Mouse (Mus musculus) CH12.LX (cell line): ENCODE measurements at regions not wholly inside any gene's neighbourhood (a gene's known extent, or its start where the extent isn't known, plus 50 kb on each side); places are given as distances from the start of the nearest gene placed in this dataset.
"Not testable (repeated sequence)": the region's sequence is repeated elsewhere in the genome, so short reads cannot be mapped to it uniquely, and the experiment has no call there.

Experiments used
- DNase-seq: peaks from one replicate; pipeline ENCODE4 v3.0.0-alpha.2; 2013; ENCODE audit errors: extremely low read depth
- H3K27ac ChIP-seq: 2 replicates; pipeline ENCODE4 v1.5.1; 2012; ENCODE audit warnings: low read depth, mild to moderate bottlenecking, control low read depth, moderate library complexity; ENCODE audit not compliant: insufficient read depth
- H3K27me3 ChIP-seq: replicated peaks from 2 replicates; pipeline ENCODE3; 2012; ENCODE audit warnings: inconsistent platforms
- H3K36me3 ChIP-seq, 2 experiments: replicated peaks in 1 of 2; 2 replicates each; pipeline versions ENCODE3 to v1.6.1; 2012; ENCODE audit warnings: inconsistent platforms in 1 of 2, low read length in 1 of 2, mild to moderate bottlenecking in 1 of 2, mixed read lengths in 1 of 2, moderate library complexity in 1 of 2; ENCODE audit not compliant: control insufficient read depth in 1 of 2, insufficient read depth in 1 of 2
- H3K4me1 ChIP-seq, 2 experiments: 2 replicates each; pipeline ENCODE4 v1.6.1; 2012; ENCODE audit warnings: inconsistent platforms in 1 of 2, moderate library complexity in 1 of 2; ENCODE audit not compliant: insufficient read depth in 2 of 2, control insufficient read depth in 1 of 2
- H3K4me2 ChIP-seq: 2 replicates; pipeline ENCODE4 v1.6.1; 2012; ENCODE audit warnings: low read depth, mild to moderate bottlenecking, control low read depth; ENCODE audit not compliant: poor library complexity, insufficient read depth, severe bottlenecking
- H3K4me3 ChIP-seq, 3 experiments: fragments of 150-350 bp in 1 of 3; sonication (generic) in 1 of 3; replicated peaks in 1 of 3; 2 replicates each; pipeline versions ENCODE3 to v1.5.1; 2011 to 2012; ENCODE audit warnings: low read depth in 2 of 3, low read length in 2 of 3, mild to moderate bottlenecking in 2 of 3, moderate library complexity in 2 of 3, control low read depth in 1 of 3, improper control_type of control experiment in 1 of 3, inconsistent platforms in 1 of 3, mixed read lengths in 1 of 3; ENCODE audit not compliant: poor library complexity in 1 of 3
- H3K79me2 ChIP-seq: replicated peaks from 2 replicates; pipeline ENCODE4 v1.6.1; 2012; ENCODE audit warnings: mild to moderate bottlenecking, moderate library complexity; ENCODE audit not compliant: control insufficient read depth, poor library complexity, insufficient read depth, severe bottlenecking; ENCODE audit errors: extremely low read depth
- H3K9ac ChIP-seq: 2 replicates; pipeline ENCODE4 v1.6.1; 2012; ENCODE audit warnings: low read depth, mild to moderate bottlenecking, control low read depth, moderate library complexity; ENCODE audit not compliant: insufficient read depth
- H3K9me3 ChIP-seq: replicated peaks from 2 replicates; pipeline ENCODE3; 2012; ENCODE audit warnings: low read length, inconsistent platforms, mixed read lengths
- CHD1 ChIP-seq: IDR thresholded peaks from 2 replicates; pipeline ENCODE4 v1.6.1; 2012; ENCODE audit warnings: low read depth, low read length, improper control_type of control experiment, inconsistent platforms
- CTCF ChIP-seq, 2 experiments: IDR thresholded peaks in 1 of 2; conservative IDR thresholded peaks in 1 of 2; 2 replicates each; pipeline ENCODE4 v1.5.1; 2011 to 2012; ENCODE audit warnings: low read depth in 2 of 2, low read length in 2 of 2, improper control_type of control experiment in 1 of 2, inconsistent platforms in 1 of 2, mild to moderate bottlenecking in 1 of 2, moderate library complexity in 1 of 2
- ELF1 ChIP-seq: IDR thresholded peaks from 2 replicates; pipeline ENCODE4 v1.6.1; 2014; ENCODE audit warnings: low read depth, mild to moderate bottlenecking, inconsistent platforms, low read length, improper control_type of control experiment
- EP300 ChIP-seq: IDR thresholded peaks from 2 replicates; pipeline ENCODE4 v1.6.1; 2011; ENCODE audit warnings: low read length, improper control_type of control experiment
- GABPA ChIP-seq: IDR thresholded peaks from 2 replicates; pipeline ENCODE4 v1.6.1; 2012; ENCODE audit warnings: low read depth, low read length, improper control_type of control experiment, inconsistent platforms; ENCODE audit not compliant: insufficient replicate concordance
- IRF4 ChIP-seq: IDR thresholded peaks from 2 replicates; pipeline ENCODE4 v1.6.1; 2014; ENCODE audit warnings: low read depth, mild to moderate bottlenecking, inconsistent platforms, low read length, improper control_type of control experiment
- KAT2A ChIP-seq: IDR thresholded peaks from 2 replicates; pipeline ENCODE4 v1.6.1; 2012; ENCODE audit warnings: low read length, improper control_type of control experiment, inconsistent platforms; ENCODE audit not compliant: insufficient replicate concordance
- MAFK ChIP-seq: IDR thresholded peaks from 2 replicates; pipeline ENCODE4 v1.6.1; 2011; ENCODE audit warnings: low read length, improper control_type of control experiment; ENCODE audit not compliant: insufficient replicate concordance
- MAZ ChIP-seq: IDR thresholded peaks from 2 replicates; pipeline ENCODE4 v1.6.1; 2012; ENCODE audit warnings: low read depth, mild to moderate bottlenecking, inconsistent platforms, low read length, improper control_type of control experiment, moderate library complexity
- MEF2A ChIP-seq: IDR thresholded peaks from 2 replicates; pipeline ENCODE4 v1.6.1; 2014; ENCODE audit warnings: low read depth, mild to moderate bottlenecking, inconsistent platforms, low read length, improper control_type of control experiment, borderline replicate concordance
- MXI1 ChIP-seq: IDR thresholded peaks from 2 replicates; pipeline ENCODE4 v1.6.1; 2011; ENCODE audit warnings: mild to moderate bottlenecking, low read depth, low read length, improper control_type of control experiment
- NRF1 ChIP-seq: IDR thresholded peaks from 2 replicates; pipeline ENCODE4 v1.6.1; 2014; ENCODE audit warnings: low read depth, mild to moderate bottlenecking, inconsistent platforms, low read length, improper control_type of control experiment, moderate library complexity
- PAX5 ChIP-seq: IDR thresholded peaks from 2 replicates; pipeline ENCODE4 v1.6.1; 2012; ENCODE audit warnings: low read length, inconsistent platforms, mixed read lengths
- POLR2A ChIP-seq: IDR thresholded peaks from 2 replicates; pipeline ENCODE4 v1.6.1; 2011; ENCODE audit warnings: low read depth, mild to moderate bottlenecking, improper control_type of control experiment, low read length
- POLR2AphosphoS2 ChIP-seq: IDR thresholded peaks from 2 replicates; pipeline ENCODE4 v1.6.1; 2011; ENCODE audit warnings: low read depth, low read length, improper control_type of control experiment
- RAD21 ChIP-seq: IDR thresholded peaks from 2 replicates; pipeline ENCODE4 v1.6.1; 2011; ENCODE audit warnings: low read depth, mild to moderate bottlenecking, low read length, improper control_type of control experiment, moderate library complexity
- RCOR1 ChIP-seq: conservative IDR thresholded peaks from 2 replicates; pipeline ENCODE4 v1.6.1; 2012; ENCODE audit warnings: low read depth, mild to moderate bottlenecking, inconsistent platforms, low read length, improper control_type of control experiment
- SIN3A ChIP-seq: IDR thresholded peaks from 2 replicates; pipeline ENCODE4 v1.6.1; 2012; ENCODE audit warnings: low read length, improper control_type of control experiment, inconsistent platforms
- SMC3 ChIP-seq: IDR thresholded peaks from 2 replicates; pipeline ENCODE4 v1.6.1; 2011; ENCODE audit warnings: low read depth, low read length, improper control_type of control experiment
- TBP ChIP-seq: conservative IDR thresholded peaks from 2 replicates; pipeline ENCODE4 v1.6.1; 2011; ENCODE audit warnings: low read depth, low read length, improper control_type of control experiment
- TCF12 ChIP-seq: IDR thresholded peaks from 2 replicates; pipeline ENCODE4 v1.6.1; 2014; ENCODE audit warnings: low read depth, mild to moderate bottlenecking, inconsistent platforms, low read length, improper control_type of control experiment
- USF1 ChIP-seq: IDR thresholded peaks from 2 replicates; pipeline ENCODE4 v1.6.1; 2014; ENCODE audit warnings: low read depth, mild to moderate bottlenecking, inconsistent platforms, low read length, improper control_type of control experiment
- USF2 ChIP-seq: conservative IDR thresholded peaks from 2 replicates; pipeline ENCODE4 v1.6.1; 2011; ENCODE audit warnings: low read depth, low read length, improper control_type of control experiment
- ZC3H11A ChIP-seq: IDR thresholded peaks from 2 replicates; pipeline ENCODE4 v1.6.1; 2012; ENCODE audit warnings: low read depth, mild to moderate bottlenecking, inconsistent platforms, low read length, improper control_type of control experiment
- ZMIZ1 ChIP-seq: IDR thresholded peaks from 2 replicates; pipeline ENCODE4 v1.6.1; 2012; ENCODE audit warnings: low read depth, mild to moderate bottlenecking, inconsistent platforms, low read length, improper control_type of control experiment
- ZNF384 ChIP-seq: IDR thresholded peaks from 2 replicates; pipeline ENCODE4 v1.6.1; 2012; ENCODE audit warnings: low read depth, low read length, improper control_type of control experiment, inconsistent platforms
- dilution Hi-C: fragments of 300-500 bp; cut with MboI; formaldehyde crosslinking; loops from 2 replicates; pipeline ENCODE4 v1.14.3; 2020; ENCODE audit warnings: low sequenced_read_pairs; ENCODE audit not compliant: extremely low pct_unique_long_range_greater_than_20kb, extremely low pct_ligation_motif_present
- in situ Hi-C: fragments of 300-500 bp; cut with MboI; formaldehyde crosslinking; loops from 3 replicates; pipeline ENCODE4 v1.14.3; 2019; ENCODE audit warnings: low sequenced_read_pairs, low pct_ligation_motif_present, low pct_unique_long_range_greater_than_20kb, mixed read lengths

- dilution Hi-C loops, result no loop called here
- Histone ChIP-seq H3K9ac (no peak overlapping the region), H3K27me3 (no peaks in the 10 kb centered on the region), H3K4me3 (no peak overlapping the region), H3K9me3 (peaks cover 3% of the 10 kb centered on the region), H3K4me1 (peaks cover 4 to 17% of the 10 kb centered on the region in 2 experiments; a peak in 3 of 4 replicates), H3K4me2 (no peak overlapping the region), H3K79me2 (no peaks in the 10 kb centered on the region), H3K27ac (no peak overlapping the region), H3K36me3 (no peaks in the 10 kb centered on the region)
- in situ Hi-C loops, result loop anchor here (10.0 kb wide), 1 partner anchor 202 kb away; no protein-coding TSS in a partner anchor
- DNase-seq, result no peak
- TF ChIP-seq ELF1, result no peak
- TF ChIP-seq POLR2AphosphoS2, result no peak
- no peak for TF ChIP-seq PAX5
- TF ChIP-seq SMC3, result no peak
- TF ChIP-seq IRF4, result no peak
- TF ChIP-seq USF2, result no peak
- TF ChIP-seq ZC3H11A, result no peak
- TF ChIP-seq KAT2A, result no peak
- TF ChIP-seq CTCF (conservative IDR thresholded peaks at IDR 0.05 in 1 of 2, IDR thresholded peaks at IDR 0.05 in 1 of 2; ENCODE audit: low read depth in 2 of 2, low read length in 2 of 2), result no peak
- no peak for TF ChIP-seq USF1
- no peak for TF ChIP-seq ZNF384
- TF ChIP-seq GABPA, result no peak
- no peak for TF ChIP-seq TBP
- no peak for TF ChIP-seq CHD1
Observed at GRCm38 (mm10) chr4:45617126-45617525, 84.9 kb upstream of the Shb start.

- H3K4me3 ChIP-seq, H3K27ac ChIP-seq, H3K79me2 ChIP-seq, H3K4me2 ChIP-seq, dilution Hi-C loops, H3K27me3 ChIP-seq, H3K9ac ChIP-seq, H3K9me3 ChIP-seq, H3K36me3 ChIP-seq: not testable (repeated sequence)
- peaks cover 4 to 21% of the 10 kb centered on the region in 2 experiments; a peak in 3 of 4 replicates for H3K4me1 ChIP-seq
- in situ Hi-C loops, result loop anchor here (10.0 kb wide), 1 partner anchor 199 kb away; no protein-coding TSS in a partner anchor
- DNase-seq, result peak; percentile 29
Observed at GRCm38 (mm10) chr4:45613498-45613897, 81.2 kb upstream of the Shb start.

GRCm38 (mm10) chr4:45612132-45612531 lies 79.9 kb upstream of the Shb start:
- Histone ChIP-seq H3K4me2 (no peak overlapping the region), H3K4me1 (peaks cover 4 to 21% of the 10 kb centered on the region in 2 experiments; a peak in 3 of 4 replicates), H3K4me3 (no peak overlapping the region), H3K27me3 (no peaks in the 10 kb centered on the region), H3K27ac (no peak overlapping the region), H3K36me3 (no peaks in the 10 kb centered on the region), H3K79me2 (no peaks in the 10 kb centered on the region), H3K9me3 (peaks cover 3% of the 10 kb centered on the region), H3K9ac (no peak overlapping the region)
- dilution Hi-C loops (no loop called here), in situ Hi-C loops (loop anchor here (10.0 kb wide), 1 partner anchor 197 kb away; no protein-coding TSS in a partner anchor)
- peak; percentile 60 for DNase-seq
- TF ChIP-seq MAZ (peak; percentile 96), USF1 (no peak), EP300 (no peak), POLR2A (no peak), MXI1 (no peak), TCF12 (no peak), RAD21 (peak; percentile 67), ELF1 (no peak), NRF1 (no peak), RCOR1 (no peak), KAT2A (no peak), SIN3A (no peak), ZMIZ1 (no peak), MAFK (no peak), CTCF (conservative IDR thresholded peaks at IDR 0.05 in 1 of 2, IDR thresholded peaks at IDR 0.05 in 1 of 2; ENCODE audit: low read depth in 2 of 2, low read length in 2 of 2) (peak; percentile 33 to 79), CHD1 (no peak), POLR2AphosphoS2 (no peak), MEF2A (no peak), IRF4 (peak; percentile 14; the same call in 1 of the 2 replicates)
